Mouse (Mus musculus) neural tube, embryonic 10.5 days (tissue): Measurements from ENCODE around the gene Fancc.
"Not testable (repeated sequence)": the region's sequence is repeated elsewhere in the genome, so short reads cannot be mapped to it uniquely, and the experiment has no call there.

Experiments
- DNase-seq: peaks from one replicate; pipeline ENCODE4 v3.0.0-alpha.2; 2017; ENCODE audit warnings: low spot score; ENCODE audit errors: extremely low spot score

Gene Fancc

DNA sequence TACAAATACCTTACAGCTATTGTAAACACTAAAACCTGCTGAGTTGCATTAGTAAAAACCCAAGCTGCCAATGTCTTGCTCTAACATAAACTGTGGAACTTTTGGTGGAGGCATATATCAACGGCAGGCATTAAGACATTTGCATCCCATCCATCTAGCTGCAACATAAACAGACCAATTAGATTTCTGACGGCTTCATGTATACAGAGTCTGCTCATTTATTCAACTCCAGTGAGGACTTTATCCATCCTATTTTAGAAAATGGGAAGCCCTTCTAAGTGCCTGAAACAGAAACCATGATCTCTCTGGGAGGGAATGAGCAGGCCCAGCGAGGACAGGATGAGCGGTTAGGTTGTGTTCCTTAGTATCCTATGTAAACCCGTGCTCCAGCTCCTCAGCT lies 18.5 kb upstream of the Fancc start:
- no peak for DNase-seq

GRCm38 (mm10) chr13:63514931-63515360 lies 17.9 kb upstream of the Fancc start:
- no peak for DNase-seq

DNA sequence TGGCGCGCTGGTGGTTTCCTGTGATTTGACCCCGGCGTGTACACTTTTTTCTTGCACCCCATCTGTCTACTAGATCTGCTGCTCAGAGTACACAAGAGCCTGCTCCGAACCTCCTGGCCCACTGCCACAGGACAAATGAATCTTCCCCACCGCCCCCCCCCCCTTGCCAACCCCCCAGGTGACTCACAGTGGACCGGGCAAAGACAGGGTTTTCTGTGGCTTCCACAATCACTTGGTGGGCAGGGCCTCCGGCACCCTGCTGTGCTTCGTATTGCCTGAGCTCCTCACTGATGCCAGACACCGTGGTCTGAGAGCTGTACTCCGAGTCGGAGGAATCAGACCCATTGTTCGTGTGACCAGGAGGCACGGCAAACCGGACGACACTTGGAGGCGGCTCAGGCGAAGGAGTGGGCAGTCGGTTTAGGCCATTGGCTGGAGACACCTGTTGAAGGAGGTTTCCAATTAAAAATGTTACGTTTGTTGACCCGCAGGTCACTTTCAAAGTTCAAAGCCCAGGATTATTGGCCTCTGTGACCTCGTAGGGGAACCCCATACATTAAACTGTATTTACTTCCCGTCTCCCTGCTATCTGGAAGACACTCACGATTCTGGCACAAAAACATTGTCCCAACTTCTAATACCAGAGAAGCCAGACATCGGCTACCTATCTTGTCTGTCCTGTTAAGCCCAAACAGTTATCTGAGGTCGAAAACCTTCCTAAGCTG lies 16.5 kb upstream of the Fancc start:
- DNase-seq = no peak

GRCm38 (mm10) chr13:63512411-63512810 lies 15.3 kb upstream of the Fancc start:
- peak; percentile 53 for DNase-seq

DNA sequence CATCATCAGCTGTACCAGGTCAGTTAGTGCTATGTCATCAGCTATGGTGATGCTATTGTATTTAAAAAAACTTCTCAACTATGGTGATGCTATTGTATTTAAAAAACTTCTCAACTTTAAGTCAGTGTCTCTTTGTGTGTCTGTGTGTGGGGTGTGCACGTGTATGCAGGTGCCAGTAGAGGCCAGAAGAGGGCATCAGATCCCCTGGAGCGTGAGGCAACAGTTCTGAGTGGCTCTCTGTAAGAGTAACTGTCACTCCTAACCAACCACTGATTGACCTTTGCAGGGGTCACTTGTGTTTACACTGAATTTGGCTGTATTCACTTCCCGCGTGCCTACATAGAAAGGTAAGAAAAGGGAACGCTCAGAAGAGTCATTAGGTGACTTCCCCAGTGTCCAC lies 10.7 kb upstream of the Fancc start:
- no peak for DNase-seq

- no peak for DNase-seq
Observed at GRCm38 (mm10) chr13:63507001-63507556, 10.0 kb upstream of the Fancc start.

- DNase-seq = no peak
Observed at GRCm38 (mm10) chr13:63506364-63506763, 9.3 kb upstream of the Fancc start.

GRCm38 (mm10) chr13:63502391-63502790 lies 5.3 kb upstream of the Fancc start:
- no peak for DNase-seq

- DNase-seq = no peak
Observed at GRCm38 (mm10) chr13:63499489-63499888, 2.4 kb upstream of the Fancc start.

- DNase-seq = no peak
Observed at GRCm38 (mm10) chr13:63487707-63488042, 9.4 kb downstream of the Fancc start.

DNA sequence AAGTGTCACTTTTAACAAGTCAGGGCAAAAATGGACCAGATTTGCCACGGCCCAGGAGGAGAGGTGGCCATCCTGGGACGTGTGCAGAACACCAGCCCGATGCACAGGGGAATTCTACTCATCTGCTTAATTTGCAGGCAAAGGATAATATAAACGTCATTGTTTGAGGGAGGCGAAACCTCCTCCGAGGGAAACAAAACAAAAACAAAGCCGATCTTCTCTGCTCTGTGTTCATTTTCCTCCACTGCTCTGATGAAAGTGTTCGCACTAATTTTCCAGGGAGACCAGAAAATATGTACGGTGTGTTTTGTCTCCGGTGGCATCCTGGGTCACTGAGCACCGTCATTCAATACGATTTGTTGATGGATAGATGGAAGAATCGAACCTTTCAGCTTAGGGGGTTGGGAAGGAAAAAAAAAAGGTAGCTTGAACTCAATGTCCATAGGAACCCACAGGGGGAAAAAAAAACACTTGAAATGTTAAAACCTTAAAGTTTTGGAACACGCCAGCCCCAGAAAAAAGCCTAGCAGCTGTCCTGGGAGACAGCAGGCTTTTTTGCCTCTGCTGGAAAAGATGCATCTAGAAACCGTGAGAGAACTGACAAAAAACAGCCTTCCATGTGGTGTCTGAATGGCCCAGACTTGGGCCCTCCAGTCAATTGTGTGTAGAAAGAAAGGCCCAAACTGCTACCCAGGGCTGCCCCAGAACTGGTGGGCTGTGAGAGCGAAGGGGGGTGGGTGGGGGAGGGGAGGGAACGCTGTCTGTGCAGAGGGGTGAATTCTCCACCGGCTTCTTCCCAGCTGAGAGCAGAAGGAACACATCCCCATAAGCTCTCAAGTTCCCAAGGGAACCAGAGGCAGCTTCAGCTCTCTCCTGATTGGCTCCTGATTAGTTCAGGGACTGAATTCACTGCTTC lies 10.0 kb downstream of the Fancc start:
- DNase-seq = peak; percentile 59

DNA sequence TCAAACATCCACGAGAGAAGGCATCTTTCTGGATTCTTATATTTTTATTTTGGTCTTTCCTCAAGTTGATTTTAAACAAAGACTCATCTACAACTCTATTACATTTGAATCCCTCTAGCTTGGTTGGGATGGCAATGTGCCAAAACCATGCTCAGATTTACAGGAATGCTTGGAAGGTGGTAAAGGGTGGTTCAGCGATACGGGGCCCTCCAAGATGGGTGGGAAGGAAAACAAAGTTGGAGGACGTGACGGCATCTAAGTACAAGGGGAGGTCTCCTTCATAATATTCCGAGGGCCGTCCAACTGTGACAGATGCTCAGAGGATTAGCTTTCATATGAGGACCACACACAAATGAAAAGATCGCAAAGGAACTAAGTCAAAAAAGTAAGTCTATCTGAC lies 21.7 kb downstream of the Fancc start:
- no peak for DNase-seq

DNA sequence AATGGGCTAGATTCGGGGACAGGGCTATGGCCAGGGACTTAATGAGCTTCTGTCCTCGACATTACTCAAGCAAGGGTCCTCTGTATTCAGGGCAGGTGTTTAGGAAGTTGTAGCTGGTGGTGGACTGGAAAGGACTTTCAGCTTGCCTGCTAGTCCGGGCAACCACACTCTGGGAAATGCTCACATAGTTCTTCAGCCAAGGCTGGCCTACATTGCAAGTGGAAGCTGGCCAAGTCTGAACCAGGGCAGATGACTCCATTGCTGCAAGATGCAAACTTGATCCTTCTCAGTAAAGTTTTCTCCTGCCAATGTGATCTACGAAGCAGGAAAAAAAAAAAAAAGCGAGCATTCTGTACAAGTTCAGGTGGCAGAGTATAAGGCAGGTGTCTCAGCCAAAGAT lies 44.2 kb downstream of the Fancc start:
- DNase-seq = no peak

- DNase-seq = peak; percentile 44
Observed at GRCm38 (mm10) chr13:63451140-63451539, 45.9 kb downstream of the Fancc start.

- no peak for DNase-seq
Observed at GRCm38 (mm10) chr13:63445419-63445818, 51.7 kb downstream of the Fancc start.

DNA sequence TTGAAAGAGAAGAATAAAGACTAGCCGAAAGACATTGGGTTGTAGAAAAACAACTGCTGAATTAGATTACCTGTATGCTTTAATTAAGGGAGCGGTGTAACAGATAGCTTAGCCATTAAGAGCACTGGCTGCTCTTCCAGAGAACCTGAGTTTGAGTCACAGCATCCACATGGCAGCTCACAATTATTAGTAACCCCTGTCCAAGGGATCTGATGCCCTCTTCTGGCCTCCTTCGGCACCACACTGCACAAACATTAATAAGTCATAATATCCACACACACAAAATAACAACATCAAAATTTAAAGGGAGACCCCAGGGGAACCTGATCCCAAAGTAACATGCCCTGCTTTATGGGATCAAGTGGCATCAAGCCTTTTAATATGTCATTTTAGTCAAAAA lies 64.3 kb downstream of the Fancc start:
- no peak for DNase-seq

- DNase-seq = no peak
Observed at GRCm38 (mm10) chr13:63431857-63432191, 65.3 kb downstream of the Fancc start.

GRCm38 (mm10) chr13:63431030-63431856 lies 65.8 kb downstream of the Fancc start:
- DNase-seq = peak; percentile 95

DNA sequence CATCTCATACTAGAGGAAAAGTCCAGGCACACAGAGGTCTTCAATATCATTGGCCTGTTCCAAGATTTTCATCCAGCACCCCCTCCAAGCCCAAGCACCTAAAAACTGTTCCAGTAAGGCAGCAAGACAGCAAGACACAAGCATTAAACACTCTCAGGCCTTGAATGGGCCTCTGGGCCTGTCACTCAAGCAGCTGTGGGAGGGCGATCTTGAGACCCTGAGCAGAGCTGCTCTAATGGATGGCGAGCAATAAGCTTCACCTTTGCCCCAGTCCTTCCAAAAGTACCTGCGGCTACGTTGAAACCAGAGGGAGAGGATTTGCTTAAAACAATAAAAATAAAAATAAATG lies 66.4 kb downstream of the Fancc start:
- DNase-seq = no peak

DNA sequence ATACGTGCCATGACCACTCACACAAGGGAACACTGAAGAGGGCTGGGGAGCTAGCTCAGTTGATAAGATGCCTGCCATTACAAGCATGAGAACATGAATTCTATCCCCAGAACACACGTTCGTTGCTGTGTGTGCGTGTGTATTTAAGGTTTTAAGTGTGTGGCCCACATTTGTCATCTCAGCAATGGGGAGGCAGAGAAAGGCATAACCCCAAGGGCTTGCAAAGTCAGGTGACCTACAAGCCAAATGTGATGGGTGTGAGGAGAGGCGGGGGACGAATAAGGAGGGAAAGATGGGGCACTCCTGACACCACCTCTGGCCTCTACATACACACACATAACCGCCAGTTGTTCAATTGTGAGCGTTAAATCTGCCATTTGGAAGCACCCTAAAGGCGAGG lies 66.9 kb downstream of the Fancc start:
- no peak for DNase-seq

DNA sequence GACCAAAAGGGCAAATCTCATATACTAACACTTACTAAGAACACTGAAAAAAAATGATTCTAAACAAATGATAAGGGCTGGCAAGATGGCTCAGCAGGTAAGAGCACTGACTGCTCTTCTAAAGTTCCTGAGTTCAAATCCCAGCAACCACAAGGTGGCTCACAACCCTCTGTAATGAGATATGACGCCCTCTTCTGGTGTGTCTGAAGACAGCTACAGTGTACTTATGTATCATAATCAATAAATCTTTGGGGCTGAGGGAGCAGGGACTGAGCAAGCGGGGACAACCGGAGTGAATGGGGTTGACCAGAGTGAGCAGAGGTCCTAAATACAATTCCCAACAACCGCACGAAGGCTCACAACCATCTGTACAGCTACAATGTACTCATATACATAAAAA lies 68.9 kb downstream of the Fancc start:
- not testable (repeated sequence) for DNase-seq

DNA sequence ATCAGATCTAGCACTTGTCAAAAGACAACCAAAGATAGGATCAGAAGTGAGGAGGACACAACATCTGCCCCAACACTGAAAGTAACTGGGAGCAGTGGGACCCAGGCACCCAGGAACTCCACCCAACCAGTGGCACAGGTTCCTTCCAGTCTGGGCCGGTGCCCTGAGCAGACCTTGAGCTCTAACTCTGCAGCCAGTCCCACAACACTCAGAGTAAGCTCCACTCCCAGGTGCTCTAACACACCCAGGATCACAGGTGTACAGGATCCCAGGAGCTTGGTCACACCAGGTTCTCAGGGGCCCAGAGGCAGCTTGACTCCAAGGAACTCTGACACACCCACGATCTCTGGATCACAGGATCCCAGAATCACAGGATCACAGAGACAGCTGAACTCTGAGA lies 74.0 kb downstream of the Fancc start:
- no peak for DNase-seq
